Mouse (Mus musculus): ENCODE measurements around the gene Ggn. TPM values are rescaled to one million over a fixed set of nuclear protein-coding genes. Genes with fewer than 3 reads are reported as not detected.
"Not testable (repeated sequence)": the region's sequence is repeated elsewhere in the genome, so short reads cannot be mapped to it uniquely, and the experiment has no call there.

Gene Ggn
- polyA plus RNA-seq, 1 experiment from 2014 or later: 1.3 TPM

- Histone ChIP-seq H3K4me3 (peak overlapping the region; percentile 82), H3K9me3 (replicated peaks) (no peaks in the 10 kb centered on the region), H3K27ac (replicated peaks) (peak overlapping the region; percentile 91), H3K36me3 (peaks cover 34% of the 10 kb centered on the region), H3K4me1 (peaks cover 64% of the 10 kb centered on the region), H3K27me3 (ENCODE audit: low read depth, poor library complexity, severe bottlenecking) (peaks cover 49% of the 10 kb centered on the region)
- 0% methylated on average over 14 of the region's 14 CpGs for WGBS
- DNase-seq (ENCODE audit: low spot score): peak; percentile 75
These were observed 1.2 kb upstream of the Ggn start for GRCm38 (mm10) chr7:29168791-29169230.

- under 1% methylated on average over 29 of the region's 39 CpGs for WGBS
- Histone ChIP-seq H3K9me3 (replicated peaks) (no peaks in the 10 kb centered on the region), H3K4me1 (peaks cover 64% of the 10 kb centered on the region), H3K4me3 (peak overlapping the region; percentile 82), H3K27me3 (ENCODE audit: low read depth, poor library complexity, severe bottlenecking) (peaks cover 56% of the 10 kb centered on the region), H3K36me3 (peaks cover 38% of the 10 kb centered on the region), H3K27ac (replicated peaks) (peak overlapping the region; percentile 91)
- peak; percentile 89 for DNase-seq (ENCODE audit: low spot score)
These were observed 562 bp upstream of the Ggn start for GRCm38 (mm10) chr7:29169231-29170065.

- Histone ChIP-seq H3K36me3 (peaks cover 40% of the 10 kb centered on the region), H3K4me3 (peak overlapping the region; percentile 82), H3K27me3 (ENCODE audit: low read depth, poor library complexity, severe bottlenecking) (peaks cover 67% of the 10 kb centered on the region), H3K4me1 (peaks cover 64% of the 10 kb centered on the region), H3K9me3 (replicated peaks) (no peaks in the 10 kb centered on the region), H3K27ac (replicated peaks) (peak overlapping the region; percentile 91)
- DNase-seq (ENCODE audit: low spot score): peak; percentile 61
- 1% methylated on average over 43 of the region's 43 CpGs for WGBS
These were observed 948 bp downstream of the Ggn start for GRCm38 (mm10) chr7:29170755-29171561.

- H3K27me3 ChIP-seq (ENCODE audit: low read depth, poor library complexity, severe bottlenecking): peaks cover 67% of the 10 kb centered on the region
- H3K4me1 ChIP-seq: peaks cover 64% of the 10 kb centered on the region
- H3K27ac ChIP-seq (replicated peaks): peak overlapping the region; percentile 91
- DNase-seq (ENCODE audit: low spot score): peak; percentile 41
- peak overlapping the region; percentile 82 for H3K4me3 ChIP-seq
- H3K36me3 ChIP-seq: peaks cover 40% of the 10 kb centered on the region
- 5% methylated on average over 34 of the region's 34 CpGs for WGBS
- no peaks in the 10 kb centered on the region for H3K9me3 ChIP-seq (replicated peaks)
These were observed 1.6 kb downstream of the Ggn start for GRCm38 (mm10) chr7:29171562-29172097.

- Histone ChIP-seq H3K36me3 (peaks cover 47% of the 10 kb centered on the region), H3K9me3 (replicated peaks) (no peaks in the 10 kb centered on the region), H3K27ac (replicated peaks) (peak overlapping the region; percentile 91), H3K4me3 (peak overlapping the region; percentile 82), H3K4me1 (peaks cover 59% of the 10 kb centered on the region), H3K27me3 (ENCODE audit: low read depth, poor library complexity, severe bottlenecking) (peaks cover 60% of the 10 kb centered on the region)
- WGBS: 22% methylated on average over 32 of the region's 32 CpGs
- DNase-seq (ENCODE audit: low spot score): peak; percentile 38
These were observed 2.5 kb downstream of the Ggn start for GRCm38 (mm10) chr7:29172390-29173016.

- Histone ChIP-seq H3K4me3 (0 out of 2 replicates have a peak overlapping the region, but pooled peaks have one; percentile 87), H3K27me3 (ENCODE audit: low read depth, poor library complexity, severe bottlenecking) (peaks cover 24% of the 10 kb centered on the region), H3K9me3 (replicated peaks) (no peaks in the 10 kb centered on the region), H3K27ac (replicated peaks) (no peak overlapping the region), H3K36me3 (peaks cover 50% of the 10 kb centered on the region), H3K4me1 (peaks cover 26% of the 10 kb centered on the region)
- DNase-seq (ENCODE audit: low spot score): no peak
- WGBS: 94% methylated on average over 4 of the region's 4 CpGs
These were observed 8.1 kb downstream of the Ggn start for GRCm38 (mm10) chr7:29178106-29178505.

GRCm38 (mm10) chr7:29179323-29179722 lies 9.3 kb downstream of the Ggn start:
- WGBS: 60% methylated on average over 7 of the region's 7 CpGs
- H3K27ac ChIP-seq (replicated peaks): 0 out of 2 replicates have a peak overlapping the region, but pooled peaks have one; percentile 34
- peaks cover 21% of the 10 kb centered on the region for H3K4me1 ChIP-seq
- peaks cover 38% of the 10 kb centered on the region for H3K36me3 ChIP-seq
- no peak for DNase-seq (ENCODE audit: low spot score)
- peaks cover 12% of the 10 kb centered on the region for H3K27me3 ChIP-seq (ENCODE audit: low read depth, poor library complexity, severe bottlenecking)
- no peaks in the 10 kb centered on the region for H3K9me3 ChIP-seq (replicated peaks)
- peak overlapping the region; percentile 87 for H3K4me3 ChIP-seq

- H3K9me3 ChIP-seq (replicated peaks): no peaks in the 10 kb centered on the region
- peak; percentile 97 for DNase-seq (ENCODE audit: low spot score)
- WGBS: under 1% methylated on average over 62 of the region's 62 CpGs
- peak within 1 kb of the TSS; percentile 87 for H3K4me3 ChIP-seq
- H3K27me3 ChIP-seq (ENCODE audit: low read depth, poor library complexity, severe bottlenecking): 0 out of 2 replicates have a peak, but pooled peaks cover 5% of the 10 kb centered on the region
- peaks cover 21% of the 10 kb centered on the region for H3K4me1 ChIP-seq
- peak within 1 kb of the TSS; percentile 91 for H3K27ac ChIP-seq (replicated peaks)
- peaks cover 29% of the 10 kb centered on the region for H3K36me3 ChIP-seq
These were observed 10.3 kb downstream of the Ggn start, which contains the start of gene Psmd8 for GRCm38 (mm10) chr7:29180077-29180853. Gene Psmd8, minus strand, starts transcription at chr7:29180701.

- Histone ChIP-seq H3K27ac (replicated peaks) (peak overlapping the region; percentile 63), H3K4me3 (peak overlapping the region; percentile 87), H3K27me3 (ENCODE audit: low read depth, poor library complexity, severe bottlenecking) (0 out of 2 replicates have a peak, but pooled peaks cover under 1% of the 10 kb centered on the region), H3K36me3 (peaks cover 23% of the 10 kb centered on the region), H3K9me3 (replicated peaks) (no peaks in the 10 kb centered on the region), H3K4me1 (peaks cover 21% of the 10 kb centered on the region)
- 44% methylated on average over 5 of the region's 5 CpGs for WGBS
- no peak for DNase-seq (ENCODE audit: low spot score)
These were observed 10.8 kb downstream of the Ggn start for GRCm38 (mm10) chr7:29180854-29181236.

- peak overlapping the region; percentile 87; the same call in 1 of the 2 replicates for H3K4me3 ChIP-seq
- not testable (repeated sequence) for H3K27me3 ChIP-seq (ENCODE audit: low read depth, poor library complexity, severe bottlenecking); DNase-seq (ENCODE audit: low spot score); H3K9me3 ChIP-seq (replicated peaks)
- peaks cover 21% of the 10 kb centered on the region for H3K4me1 ChIP-seq
- peak overlapping the region; percentile 63; the same call in 1 of the 2 replicates for H3K27ac ChIP-seq (replicated peaks)
- WGBS: 88% methylated on average over 4 of the region's 4 CpGs
- H3K36me3 ChIP-seq: peaks cover 18% of the 10 kb centered on the region
These were observed 11.3 kb downstream of the Ggn start for GRCm38 (mm10) chr7:29181323-29181722.

- not testable (repeated sequence) for H3K4me3 ChIP-seq; H3K4me1 ChIP-seq; H3K27me3 ChIP-seq (ENCODE audit: low read depth, poor library complexity, severe bottlenecking); H3K27ac ChIP-seq (replicated peaks); H3K9me3 ChIP-seq (replicated peaks); DNase-seq (ENCODE audit: low spot score); H3K36me3 ChIP-seq
- 90% methylated on average over 1 of the region's 1 CpGs for WGBS
These were observed 24.2 kb downstream of the Ggn start for GRCm38 (mm10) chr7:29194230-29194629.
